Mouse (Mus musculus) embryonic fibroblast, embryonic 13.5 days (primary cell): ENCODE measurements around the gene Eps15l1.

Source experiments
- CTCF ChIP-seq: IDR thresholded peaks from 2 replicates; pipeline ENCODE4 v1.5.1; 2011; ENCODE audit warnings: mild to moderate bottlenecking, control low read depth, low read length, moderate library complexity, borderline replicate concordance; ENCODE audit not compliant: insufficient read depth
- POLR2A ChIP-seq: IDR thresholded peaks from 2 replicates; pipeline ENCODE4 v1.6.1; 2011; ENCODE audit warnings: low read depth, mild to moderate bottlenecking, control low read depth, low read length, moderate library complexity

DNA sequence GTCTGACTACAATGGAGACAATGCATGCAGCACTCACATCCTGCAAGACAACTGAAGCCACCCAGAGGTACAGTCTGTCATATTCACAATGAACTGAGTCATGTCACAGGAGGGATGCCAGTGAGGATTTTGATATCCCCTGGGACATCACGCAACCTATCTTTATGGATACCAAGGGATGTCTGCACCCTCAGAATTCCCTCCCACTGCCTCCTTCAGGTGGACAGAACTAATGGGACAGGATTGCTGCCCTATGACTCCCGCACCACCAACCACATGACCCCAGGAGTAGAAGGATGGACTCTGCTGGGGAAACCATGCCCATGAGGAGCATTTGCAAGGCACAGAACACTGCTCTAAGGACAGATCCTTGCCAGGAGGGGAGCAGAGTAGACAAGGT lies 54.8 kb downstream of the Eps15l1 start:
- TF ChIP-seq POLR2A (no peak), CTCF (no peak)
